Mouse (Mus musculus) myocyte (in vitro differentiated cells): ENCODE data around the gene Gm42372. TPM values are rescaled to one million over a fixed set of nuclear protein-coding genes. Genes with fewer than 3 reads are reported as not detected.

Source experiments
- H3K27me3 ChIP-seq: one replicate; pipeline ENCODE4 v1.6.1; 2011; ENCODE audit not compliant: control insufficient read depth, insufficient read depth, insufficient read length
- H3K36me3 ChIP-seq: one replicate; pipeline ENCODE4 v1.6.1; 2011; ENCODE audit not compliant: control insufficient read depth, insufficient read depth
- H3K4me2 ChIP-seq: one replicate; pipeline ENCODE4 v1.6.1; 2011; ENCODE audit warnings: low read depth, control low read depth
- H3K4me3 ChIP-seq: one replicate; pipeline ENCODE4 v1.5.1; 2011; ENCODE audit warnings: mild to moderate bottlenecking, control low read depth, moderate library complexity
- H3K79me2 ChIP-seq: one replicate; pipeline ENCODE4 v1.6.1; 2011; ENCODE audit not compliant: control insufficient read depth, insufficient read depth
- H3ac ChIP-seq: one replicate; pipeline ENCODE4 v1.6.1; 2011; ENCODE audit not compliant: control insufficient read depth, insufficient read length
- CEBPB ChIP-seq: IDR thresholded peaks from 2 replicates; pipeline ENCODE4 v1.6.1; 2011; ENCODE audit warnings: mild to moderate bottlenecking, moderate library complexity; ENCODE audit not compliant: poor library complexity, insufficient read depth, severe bottlenecking
- E2F4 ChIP-seq: IDR thresholded peaks from one replicate; pipeline ENCODE4 v1.6.1; 2011; ENCODE audit warnings: mild to moderate bottlenecking, control low read depth, moderate library complexity; ENCODE audit not compliant: insufficient read depth
- MAX ChIP-seq: IDR thresholded peaks from one replicate; pipeline ENCODE4 v1.6.1; 2011; ENCODE audit warnings: low read depth, mild to moderate bottlenecking, control low read depth
- MYOD1 ChIP-seq, 3 experiments: IDR thresholded peaks; one replicate each; pipeline ENCODE4 v1.6.1; 2011; ENCODE audit warnings: control low read depth in 2 of 3, low read depth in 2 of 3, mild to moderate bottlenecking in 2 of 3, moderate library complexity in 1 of 3; ENCODE audit not compliant: insufficient read length in 2 of 3, control insufficient read depth in 1 of 3
- MYOG ChIP-seq, 3 experiments: IDR thresholded peaks; one replicate each; pipeline ENCODE4 v1.6.1; 2011; ENCODE audit warnings: control low read depth in 2 of 3, low read depth in 2 of 3, mild to moderate bottlenecking in 2 of 3; ENCODE audit not compliant: insufficient read length in 2 of 3, control insufficient read depth in 1 of 3, insufficient read depth in 1 of 3
- POLR2A ChIP-seq: IDR thresholded peaks from one replicate; pipeline ENCODE4 v1.6.1; 2011; ENCODE audit warnings: low read depth, mild to moderate bottlenecking, control low read depth, moderate library complexity; ENCODE audit not compliant: insufficient read length
- POLR2AphosphoS2 ChIP-seq: IDR thresholded peaks from one replicate; pipeline ENCODE4 v1.6.1; 2011; ENCODE audit warnings: low read depth, control low read depth; ENCODE audit not compliant: insufficient read length
- REST ChIP-seq: IDR thresholded peaks from one replicate; pipeline ENCODE4 v1.6.1; 2011; ENCODE audit warnings: mild to moderate bottlenecking, control low read depth, moderate library complexity; ENCODE audit not compliant: insufficient read depth, insufficient read length
- SRF ChIP-seq: IDR thresholded peaks from one replicate; pipeline ENCODE4 v1.6.1; 2011; ENCODE audit warnings: low read depth; ENCODE audit not compliant: control insufficient read depth, insufficient read length
- TCF12 ChIP-seq: IDR thresholded peaks from one replicate; pipeline ENCODE4 v1.6.1; 2011; ENCODE audit warnings: mild to moderate bottlenecking, control low read depth; ENCODE audit not compliant: poor library complexity, insufficient read depth, severe bottlenecking
- TCF3 ChIP-seq: IDR thresholded peaks from one replicate; pipeline ENCODE4 v1.6.1; 2011; ENCODE audit warnings: low read depth, control low read depth; ENCODE audit not compliant: insufficient read length
- USF1 ChIP-seq: IDR thresholded peaks from one replicate; pipeline ENCODE4 v1.6.1; 2011; ENCODE audit warnings: low read depth, mild to moderate bottlenecking, control low read depth, moderate library complexity
- polyA plus RNA-seq: library from polyadenylated mRNA; unstranded; fragments of >200 nt; fragmentation: generic; extraction: Trizol; gene quantifications from one replicate; pipeline ENCODE4 v1.2.1, GENCODE M21; 2012; ENCODE audit warnings: missing spikeins

The Gm42372 gene
- polyA plus RNA-seq, 1 experiment, result not detected

- Histone ChIP-seq H3K27me3 (no peaks in the 10 kb centered on the region), H3K4me2 (no peak overlapping the region), H3K4me3 (no peak overlapping the region), H3K36me3 (no peaks in the 10 kb centered on the region), H3ac (no peak overlapping the region), H3K79me2 (no peaks in the 10 kb centered on the region)
- TF ChIP-seq MYOG (IDR thresholded peaks at IDR 0.05; ENCODE audit: control insufficient read depth in 1 of 3, insufficient read depth in 1 of 3, insufficient read length in 2 of 3, low read depth in 2 of 3), result no peak
- no peak for TF ChIP-seq TCF3
- TF ChIP-seq USF1, result no peak
- TF ChIP-seq MYOD1 (IDR thresholded peaks at IDR 0.05; ENCODE audit: control insufficient read depth in 1 of 3, insufficient read length in 2 of 3, low read depth in 2 of 3), result no peak
- TF ChIP-seq CEBPB, result no peak
- TF ChIP-seq SRF, result no peak
- TF ChIP-seq POLR2A, result no peak
- no peak for TF ChIP-seq MAX
- TF ChIP-seq REST, result no peak
- no peak for TF ChIP-seq TCF12
- no peak for TF ChIP-seq POLR2AphosphoS2
- no peak for TF ChIP-seq E2F4
These were observed 4.3 kb upstream of the Gm42372 start for GRCm38 (mm10) chr7:16978593-16978992.

- no peaks in the 10 kb centered on the region for H3K27me3 ChIP-seq
- H3K4me2 ChIP-seq, result peak overlapping the region; percentile 75
- no peak overlapping the region for H3ac ChIP-seq
- TF ChIP-seq CEBPB, result no peak
- TF ChIP-seq SRF, result no peak
- no peak for TF ChIP-seq MAX
- peak; percentile 18 for TF ChIP-seq POLR2A
- TF ChIP-seq USF1, result no peak
- peak; percentile 5 for TF ChIP-seq TCF12
- no peak for TF ChIP-seq TCF3
- TF ChIP-seq POLR2AphosphoS2, result no peak
- peak in 2 of 3 experiments; percentile 29 to 74 for TF ChIP-seq MYOD1 (IDR thresholded peaks at IDR 0.05; ENCODE audit: control insufficient read depth in 1 of 3, insufficient read length in 2 of 3, low read depth in 2 of 3)
- TF ChIP-seq MYOG (IDR thresholded peaks at IDR 0.05; ENCODE audit: control insufficient read depth in 1 of 3, insufficient read depth in 1 of 3, insufficient read length in 2 of 3, low read depth in 2 of 3), result peak in 1 of 3 experiments; percentile 49
- no peak for TF ChIP-seq REST
- TF ChIP-seq E2F4, result no peak
- H3K4me3 ChIP-seq, result no peak overlapping the region
- H3K79me2 ChIP-seq, result no peaks in the 10 kb centered on the region
- no peaks in the 10 kb centered on the region for H3K36me3 ChIP-seq
These were observed 2.5 kb upstream of the Gm42372 start for GRCm38 (mm10) chr7:16980348-16980747.

GRCm38 (mm10) chr7:16987541-16988149 lies 4.8 kb downstream of the Gm42372 start:
- Histone ChIP-seq H3K4me3 (no peak overlapping the region), H3K4me2 (peak overlapping the region; percentile 8), H3K36me3 (no peaks in the 10 kb centered on the region), H3K79me2 (no peaks in the 10 kb centered on the region), H3K27me3 (no peaks in the 10 kb centered on the region), H3ac (no peak overlapping the region)
- TF ChIP-seq SRF (no peak), MYOD1 (IDR thresholded peaks at IDR 0.05; ENCODE audit: control insufficient read depth in 1 of 3, insufficient read length in 2 of 3, low read depth in 2 of 3) (no peak), TCF3 (no peak), TCF12 (no peak), USF1 (no peak), CEBPB (no peak), MAX (no peak), POLR2AphosphoS2 (no peak), POLR2A (no peak), MYOG (IDR thresholded peaks at IDR 0.05; ENCODE audit: control insufficient read depth in 1 of 3, insufficient read depth in 1 of 3, insufficient read length in 2 of 3, low read depth in 2 of 3) (no peak), REST (no peak), E2F4 (no peak)

GRCm38 (mm10) chr7:16988405-16988804 lies 5.5 kb downstream of the Gm42372 start:
- Histone ChIP-seq H3K36me3 (no peaks in the 10 kb centered on the region), H3K27me3 (no peaks in the 10 kb centered on the region), H3ac (no peak overlapping the region), H3K4me3 (no peak overlapping the region), H3K4me2 (no peak overlapping the region), H3K79me2 (no peaks in the 10 kb centered on the region)
- TF ChIP-seq POLR2AphosphoS2, result no peak
- peak; percentile 48 for TF ChIP-seq TCF12
- no peak for TF ChIP-seq REST
- TF ChIP-seq CEBPB, result no peak
- no peak for TF ChIP-seq USF1
- TF ChIP-seq MYOG (IDR thresholded peaks at IDR 0.05; ENCODE audit: control insufficient read depth in 1 of 3, insufficient read depth in 1 of 3, insufficient read length in 2 of 3, low read depth in 2 of 3), result peak in 1 of 3 experiments; percentile 50
- peak in 2 of 3 experiments; percentile 69 to 70 for TF ChIP-seq MYOD1 (IDR thresholded peaks at IDR 0.05; ENCODE audit: control insufficient read depth in 1 of 3, insufficient read length in 2 of 3, low read depth in 2 of 3)
- TF ChIP-seq POLR2A, result no peak
- TF ChIP-seq TCF3, result peak; percentile 23
- no peak for TF ChIP-seq SRF
- no peak for TF ChIP-seq MAX
- no peak for TF ChIP-seq E2F4
